7 mouse cellular contexts compared by ENCODE assay signal in genomic region chr14:105895961-105896651, GRCm38 (mm10). TPM values are rescaled to one million over a fixed set of nuclear protein-coding genes. Genes with fewer than 3 reads are reported as not detected.
DNase-seq lines count a peak whose midpoint lies in the region; ATAC-seq and TF ChIP-seq lines count a peak whose summit lies in the region.

No protein-coding gene starts in this region.

- peak overlapping the region; percentile 87 for H3K9ac ChIP-seq in intestine, postnatal 0 days (ENCODE audit: low read depth, low read length)
- peak overlapping the region; percentile 100 for H3K9ac ChIP-seq in limb, embryonic 13.5 days
- peak overlapping the region; percentile 90 for H3K9ac ChIP-seq in midbrain, embryonic 13.5 days (replicated peaks)

- no peaks in the 10 kb centered on the region for H3K27me3 ChIP-seq in intestine, postnatal 0 days (replicated peaks; ENCODE audit: control insufficient read depth, insufficient read depth, low read length)
- H3K27me3 ChIP-seq in limb, embryonic 13.5 days, result no peaks in the 10 kb centered on the region
- H3K27me3 ChIP-seq in midbrain, embryonic 13.5 days, result 0 out of 2 replicates have a peak, but pooled peaks cover 6% of the 10 kb centered on the region
- H3K27me3 ChIP-seq in small intestine, adult 2 months (ENCODE audit: control insufficient read depth, insufficient read depth, low read length), result no peaks in the 10 kb centered on the region

- no peak for TF ChIP-seq CTCF in intestine, postnatal 0 days (IDR thresholded peaks at IDR 0.05; ENCODE audit: low read depth)
- TF ChIP-seq CTCF in small intestine, adult 2 months (IDR thresholded peaks at IDR 0.05; ENCODE audit: extremely low read depth, insufficient read length, insufficient replicate concordance, low read depth, low read length), result no peak

- peak; percentile 74 for DNase-seq in adrenal gland, postnatal 14 days
- peak; percentile 53 for DNase-seq in embryo, embryonic 10 days (ENCODE audit: low spot score)

- peak overlapping the region; percentile 99 for H3K27ac ChIP-seq in intestine, postnatal 0 days (ENCODE audit: low read depth, low read length)
- peak overlapping the region; percentile 99 for H3K27ac ChIP-seq in limb, embryonic 13.5 days
- H3K27ac ChIP-seq in midbrain, embryonic 13.5 days, result peak overlapping the region; percentile 99
- H3K27ac ChIP-seq in small intestine, adult 2 months (ENCODE audit: insufficient read depth, low read depth, low read length), result peak overlapping the region; percentile 93

- under 1% methylated on average over 50 of the region's 50 CpGs for WGBS in intestine, postnatal 0 days
- under 1% methylated on average over 50 of the region's 50 CpGs for WGBS in limb, embryonic 13.5 days
- under 1% methylated on average over 50 of the region's 50 CpGs for WGBS in midbrain, embryonic 13.5 days
- under 1% methylated on average over 50 of the region's 50 CpGs for WGBS in small intestine, adult 2 months

- ATAC-seq in granulocyte monocyte progenitor cell, adult 5-6 weeks (replicated peaks; ENCODE audit: poor library complexity, severe bottlenecking), result peak; percentile 25
- ATAC-seq in intestine, postnatal 0 days, result no peak
- ATAC-seq in limb, embryonic 13.5 days (ENCODE audit: low FRiP score, low read depth), result no peak
- 0 out of 2 replicates have a peak, but pooled peaks have one; percentile 10 for ATAC-seq in midbrain, embryonic 13.5 days

- no peaks in the 10 kb centered on the region for H3K9me3 ChIP-seq in intestine, postnatal 0 days (ENCODE audit: control insufficient read depth)
- H3K9me3 ChIP-seq in limb, embryonic 13.5 days, result no peaks in the 10 kb centered on the region
- H3K9me3 ChIP-seq in midbrain, embryonic 13.5 days, result no peaks in the 10 kb centered on the region

- peaks cover 10% of the 10 kb centered on the region; the same call in 1 of the 2 replicates for H3K36me3 ChIP-seq in intestine, postnatal 0 days (ENCODE audit: control insufficient read depth, insufficient read depth)
- H3K36me3 ChIP-seq in limb, embryonic 13.5 days, result peaks cover 17% of the 10 kb centered on the region
- H3K36me3 ChIP-seq in midbrain, embryonic 13.5 days, result no peaks in the 10 kb centered on the region
- peaks cover 17% of the 10 kb centered on the region for H3K36me3 ChIP-seq in small intestine, adult 2 months (ENCODE audit: control insufficient read depth, insufficient read depth, low read length)

- H3K4me2 ChIP-seq in intestine, postnatal 0 days (replicated peaks; ENCODE audit: low read depth), result peak overlapping the region; percentile 92
- peak overlapping the region; percentile 82 for H3K4me2 ChIP-seq in limb, embryonic 13.5 days (replicated peaks)
- peak overlapping the region; percentile 83 for H3K4me2 ChIP-seq in midbrain, embryonic 13.5 days (replicated peaks)

- no peaks in the 10 kb centered on the region for H3K4me1 ChIP-seq in intestine, postnatal 0 days (replicated peaks; ENCODE audit: control insufficient read depth, insufficient read depth, low read length)
- H3K4me1 ChIP-seq in limb, embryonic 13.5 days, result peaks cover 26% of the 10 kb centered on the region
- H3K4me1 ChIP-seq in midbrain, embryonic 13.5 days (replicated peaks), result peaks cover 26% of the 10 kb centered on the region
- H3K4me1 ChIP-seq in small intestine, adult 2 months (ENCODE audit: control insufficient read depth, insufficient read depth, insufficient read length, low read length), result peaks cover 2% of the 10 kb centered on the region

- no peak; the same call in 1 of the 2 replicates for TF ChIP-seq POLR2A in small intestine, adult 2 months (IDR thresholded peaks at IDR 0.05; ENCODE audit: low read depth, low read length)

- H3K4me3 ChIP-seq in intestine, postnatal 0 days (ENCODE audit: low read depth, low read length), result peak overlapping the region; percentile 92
- peak overlapping the region; percentile 96 for H3K4me3 ChIP-seq in limb, embryonic 13.5 days
- H3K4me3 ChIP-seq in midbrain, embryonic 13.5 days (replicated peaks), result peak overlapping the region; percentile 88
- H3K4me3 ChIP-seq in small intestine, adult 2 months (ENCODE audit: low read depth, low read length), result peak overlapping the region; percentile 99

RNA-seq across cellular contexts. Expression of gene Spry2, which starts 0.5 kb away (rescaled TPM):
- total RNA-seq in adrenal gland, postnatal 14 days (2021), result 36.8 and 38.0 TPM in 2 replicates
- 7.9 and 9.1 TPM in 2 replicates for total RNA-seq in granulocyte monocyte progenitor cell, adult 5-6 weeks (2014; fragmentation: Nextera tagmentation)
- total RNA-seq in granulocyte monocyte progenitor cell, adult 5-6 weeks (2017), result 6.8 and 9.3 TPM in 2 replicates
- polyA plus RNA-seq in intestine, postnatal 0 days (2015; fragmentation: Nextera tagmentation; extraction: Ambion mirVana), result 36.1 and 41.1 TPM in 2 replicates
- 97.7 and 98.7 TPM in 2 replicates for polyA plus RNA-seq in limb, embryonic 13.5 days (2015; fragmentation: Nextera tagmentation; extraction: Ambion mirVana)
- polyA plus RNA-seq in midbrain, embryonic 13.5 days (2015; fragmentation: Nextera tagmentation; extraction: Ambion mirVana), result 26.9 and 38.6 TPM in 2 replicates
- 5.6 and 11.6 TPM in 2 replicates for polyA plus RNA-seq in small intestine, adult 2 months (2012; rRNA removed)

Comparison
In these comparisons a context has a peak if more than half of its experiments do, and no peak if none do; other contexts are left out.
1. ATAC-seq: peak in granulocyte monocyte progenitor cell, adult 5-6 weeks (single experiment) and midbrain, embryonic 13.5 days (single experiment); none in intestine, postnatal 0 days (single experiment) and limb, embryonic 13.5 days (single experiment).
2. Peak in every context shown above with its lines, with median percentiles within 50 percentile points of each other: H3K27ac ChIP-seq, H3K4me2 ChIP-seq, H3K4me3 ChIP-seq and H3K9ac ChIP-seq.